Mouse (Mus musculus) limb, embryonic 12.5 days (tissue): ENCODE results near the gene Nrtn. TPM values are rescaled to one million over a fixed set of nuclear protein-coding genes. Genes with fewer than 3 reads are reported as not detected.

ENCODE experiments used
- ATAC-seq: fragments of 200-750 bp; cut with Nextera tagmentation; 2 replicates; pipeline ENCODE4 v1.8.0; 2017; ENCODE audit warnings: low read depth, moderate TSS enrichment; ENCODE audit not compliant: insufficient number of reproducible peaks, insufficient read depth, low FRiP score, low TSS enrichment
- H3K27ac ChIP-seq: fragments of 300-500 bp; sonication (generic); 2 replicates; pipeline ENCODE4 v1.5.1; 2016; ENCODE audit warnings: mild to moderate bottlenecking, moderate library complexity
- H3K27me3 ChIP-seq: fragments of 300-500 bp; sonication (generic); 2 replicates; pipeline ENCODE4 v1.6.1; 2016; ENCODE audit warnings: mild to moderate bottlenecking, moderate library complexity
- H3K36me3 ChIP-seq: fragments of 300-500 bp; sonication (generic); 2 replicates; pipeline ENCODE4 v1.6.1; 2016; ENCODE audit warnings: mild to moderate bottlenecking, moderate library complexity
- H3K4me1 ChIP-seq: fragments of 300-500 bp; sonication (generic); replicated peaks from 2 replicates; pipeline ENCODE4 v1.6.1; 2016
- H3K4me2 ChIP-seq: fragments of 300-500 bp; sonication (generic); 2 replicates; pipeline ENCODE4 v1.6.1; 2016; ENCODE audit warnings: mild to moderate bottlenecking, moderate library complexity
- H3K4me3 ChIP-seq: fragments of 300-500 bp; sonication (generic); replicated peaks from 2 replicates; pipeline ENCODE4 v1.5.1; 2016; ENCODE audit warnings: mild to moderate bottlenecking
- H3K9ac ChIP-seq: fragments of 300-500 bp; sonication (generic); replicated peaks from 2 replicates; pipeline ENCODE4 v1.6.1; 2016; ENCODE audit warnings: mild to moderate bottlenecking, moderate library complexity
- H3K9me3 ChIP-seq: fragments of 300-500 bp; sonication (generic); 2 replicates; pipeline ENCODE4 v1.6.1; 2016; ENCODE audit warnings: mild to moderate bottlenecking, moderate library complexity
- WGBS: fragments of 180-500 bp; shearing (Covaris S2); methylation state at CpG from one replicate; pipeline ENCODE4 v1.1.7; 2016; 5-methylcytosine and 5-hydroxymethylcytosine counted together
- polyA plus RNA-seq: library from polyadenylated mRNA; unstranded; fragments of >200 nt; fragmentation: Nextera tagmentation; extraction: Ambion mirVana; gene quantifications from 2 replicates; pipeline ENCODE4 v1.2.1, GENCODE M21; 2016

Gene Nrtn
- polyA plus RNA-seq, 1 experiment from 2014 or later: 19.6 TPM

DNA sequence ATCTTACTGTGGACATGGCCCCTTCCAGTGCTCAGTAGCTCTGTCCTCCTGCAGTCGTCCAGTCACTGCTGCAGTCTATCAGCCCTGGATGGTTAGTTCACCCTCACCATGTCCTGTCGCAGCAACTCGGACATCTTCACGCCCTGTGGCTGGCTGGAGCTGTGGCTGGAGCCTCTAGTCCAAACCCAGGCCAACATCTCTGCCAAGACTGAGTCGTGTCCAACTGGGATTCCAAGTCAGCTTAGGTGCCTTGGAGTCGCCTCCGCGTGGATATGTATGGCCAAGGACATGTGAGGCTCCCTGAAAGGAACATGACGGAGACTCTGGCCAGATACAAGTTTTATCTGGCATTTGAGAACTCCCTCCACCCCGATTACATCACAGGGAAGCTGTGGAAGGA, 19.1 kb downstream of the Nrtn start:
- no peaks in the 10 kb centered on the region for H3K9me3 ChIP-seq
- H3K4me1 ChIP-seq: no peaks in the 10 kb centered on the region
- H3K36me3 ChIP-seq: no peaks in the 10 kb centered on the region
- peaks cover 23% of the 10 kb centered on the region for H3K27me3 ChIP-seq
- WGBS: 84% methylated on average over 10 of the region's 10 CpGs
- no peak overlapping the region for H3K9ac ChIP-seq
- no peak overlapping the region for H3K4me2 ChIP-seq
- H3K27ac ChIP-seq: no peak overlapping the region
- no peak for ATAC-seq
- no peak overlapping the region for H3K4me3 ChIP-seq

DNA sequence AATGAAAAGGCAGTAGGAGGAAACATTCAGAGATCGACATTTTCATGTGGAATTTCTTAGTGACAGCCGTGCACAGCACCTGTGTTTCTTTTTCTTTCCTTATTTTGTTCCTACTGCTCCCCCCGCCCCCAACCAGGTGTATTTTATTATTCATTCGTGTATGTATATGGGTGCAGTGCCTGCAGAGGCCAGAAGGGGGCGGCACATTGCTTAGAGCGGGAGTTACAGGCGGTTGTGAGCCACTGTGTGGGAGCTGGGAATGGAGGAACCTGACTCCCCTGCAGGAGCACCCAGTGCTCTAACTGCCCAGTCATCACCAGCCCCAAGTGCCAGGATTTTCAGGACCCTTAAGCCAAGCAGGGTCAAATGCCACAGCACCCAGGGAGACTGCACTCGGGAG, 20.8 kb downstream of the Nrtn start:
- Histone ChIP-seq H3K4me2 (no peak overlapping the region), H3K4me1 (no peaks in the 10 kb centered on the region), H3K9ac (no peak overlapping the region), H3K27me3 (peaks cover 27% of the 10 kb centered on the region), H3K4me3 (no peak overlapping the region), H3K36me3 (no peaks in the 10 kb centered on the region), H3K9me3 (no peaks in the 10 kb centered on the region), H3K27ac (no peak overlapping the region)
- ATAC-seq: no peak
- WGBS: 40% methylated on average over 8 of the region's 8 CpGs

DNA sequence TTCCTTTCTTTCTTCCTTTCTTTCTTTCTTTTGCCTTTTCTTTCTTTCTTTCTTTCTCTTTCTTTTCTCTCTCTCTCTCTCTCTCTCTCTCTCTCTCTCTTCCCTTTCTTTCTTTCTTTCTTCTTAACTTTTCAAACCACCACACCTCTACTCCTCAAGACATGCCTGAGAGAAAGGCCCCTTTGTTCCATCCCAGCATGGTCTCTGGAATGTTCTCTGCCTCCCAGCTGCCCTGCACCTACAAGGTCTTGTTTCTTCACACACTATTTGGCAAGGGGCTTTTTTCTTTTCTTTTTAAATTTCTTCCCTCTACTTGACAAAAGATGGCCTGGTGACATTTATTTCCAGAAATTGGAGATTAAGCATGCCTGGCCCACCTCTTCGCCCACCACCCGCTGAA, 27.7 kb downstream of the Nrtn start:
- Histone ChIP-seq H3K9me3 (no peaks in the 10 kb centered on the region), H3K4me3 (no peak overlapping the region), H3K27ac (no peak overlapping the region), H3K9ac (no peak overlapping the region), H3K36me3 (0 out of 2 replicates have a peak, but pooled peaks cover 6% of the 10 kb centered on the region), H3K4me2 (no peak overlapping the region), H3K27me3 (peaks cover 22% of the 10 kb centered on the region), H3K4me1 (peaks cover 36% of the 10 kb centered on the region)
- ATAC-seq: no peak
- WGBS: 62% methylated on average over 2 of the region's 2 CpGs

DNA sequence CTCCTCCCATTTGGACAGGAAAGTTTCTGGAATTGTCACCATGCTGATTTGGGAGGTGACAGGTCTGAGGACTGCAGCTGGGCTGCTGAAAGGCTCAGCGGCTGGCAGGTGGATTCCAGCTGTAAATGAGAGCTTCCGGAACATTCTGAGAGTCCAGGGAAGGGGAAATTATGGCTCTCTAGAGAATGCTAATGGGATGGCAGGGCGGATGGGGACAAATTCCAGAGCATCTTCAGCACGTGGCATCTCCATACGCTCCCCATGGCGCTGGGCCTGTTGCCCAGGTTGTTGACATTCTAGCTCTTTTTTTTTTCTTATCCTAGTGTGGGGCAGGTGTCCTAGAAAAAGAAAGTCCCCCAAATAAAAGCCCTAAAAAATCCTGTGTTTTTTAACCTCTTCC, 28.2 kb downstream of the Nrtn start:
- 47% methylated on average over 6 of the region's 6 CpGs for WGBS

GRCm38 (mm10) chr17:56728117-56728516, 29.2 kb downstream of the Nrtn start:
- H3K36me3 ChIP-seq: peaks cover 19% of the 10 kb centered on the region
- no peak overlapping the region for H3K4me3 ChIP-seq
- no peak for ATAC-seq
- H3K27me3 ChIP-seq: peaks cover 15% of the 10 kb centered on the region; the same call in 1 of the 2 replicates
- H3K4me2 ChIP-seq: no peak overlapping the region
- 15% methylated on average over 12 of the region's 12 CpGs for WGBS
- 0 out of 2 replicates have a peak overlapping the region, but pooled peaks have one; percentile 79 for H3K27ac ChIP-seq
- peaks cover 44% of the 10 kb centered on the region for H3K4me1 ChIP-seq
- H3K9ac ChIP-seq: no peak overlapping the region; the same call in 1 of the 2 replicates
- H3K9me3 ChIP-seq: no peaks in the 10 kb centered on the region

More for the DNA sequence above, 28.2 kb downstream of the Nrtn start:
- Histone ChIP-seq H3K4me3 (no peak overlapping the region), H3K27ac (no peak overlapping the region), H3K36me3 (peaks cover 10% of the 10 kb centered on the region; the same call in 1 of the 2 replicates), H3K27me3 (peaks cover 19% of the 10 kb centered on the region), H3K9me3 (no peaks in the 10 kb centered on the region), H3K4me1 (peaks cover 36% of the 10 kb centered on the region), H3K9ac (no peak overlapping the region), H3K4me2 (no peak overlapping the region)
- no peak for ATAC-seq

DNA sequence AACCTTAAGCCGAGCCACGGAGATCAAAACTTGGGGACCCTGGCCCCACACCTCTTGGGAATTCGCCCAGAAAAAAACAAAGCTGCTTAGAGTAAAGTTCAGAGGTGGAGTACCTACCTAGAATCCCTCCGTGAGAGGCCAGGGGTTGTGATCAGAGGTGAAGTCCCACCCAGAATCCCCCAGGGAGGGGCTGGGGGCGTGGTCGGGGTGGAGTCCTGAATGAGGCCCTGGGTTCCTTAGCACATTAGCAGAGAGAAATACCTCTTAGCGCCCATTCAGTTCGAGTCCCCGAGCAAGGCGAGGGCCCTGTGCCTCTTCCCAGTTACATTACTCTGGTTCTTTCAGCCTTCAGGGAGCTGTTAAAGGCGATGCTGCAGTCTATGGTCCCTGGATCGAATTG, 29.7 kb downstream of the Nrtn start:
- Histone ChIP-seq H3K27me3 (peaks cover 13% of the 10 kb centered on the region; the same call in 1 of the 2 replicates), H3K9ac (no peak overlapping the region), H3K36me3 (peaks cover 24% of the 10 kb centered on the region), H3K9me3 (no peaks in the 10 kb centered on the region), H3K4me1 (peaks cover 49% of the 10 kb centered on the region), H3K4me3 (no peak overlapping the region), H3K4me2 (0 out of 2 replicates have a peak overlapping the region, but pooled peaks have one; percentile 6), H3K27ac (peak overlapping the region; percentile 79)
- ATAC-seq: no peak
- WGBS: 6% methylated on average over 12 of the region's 12 CpGs

- Histone ChIP-seq H3K9me3 (no peaks in the 10 kb centered on the region), H3K27ac (peak overlapping the region; percentile 79), H3K4me1 (peaks cover 54% of the 10 kb centered on the region), H3K36me3 (peaks cover 29% of the 10 kb centered on the region), H3K4me3 (no peak overlapping the region), H3K27me3 (peaks cover 13% of the 10 kb centered on the region; the same call in 1 of the 2 replicates), H3K4me2 (0 out of 2 replicates have a peak overlapping the region, but pooled peaks have one; percentile 6), H3K9ac (no peak overlapping the region)
- WGBS: 3% methylated on average over 7 of the region's 7 CpGs
- ATAC-seq: peak; percentile 16
Measured at GRCm38 (mm10) chr17:56727029-56727649, 30.2 kb downstream of the Nrtn start.

GRCm38 (mm10) chr17:56723419-56724161, 33.7 kb downstream of the Nrtn start:
- Histone ChIP-seq H3K36me3 (peaks cover 45% of the 10 kb centered on the region), H3K9ac (no peak overlapping the region), H3K4me2 (no peak overlapping the region), H3K9me3 (no peaks in the 10 kb centered on the region), H3K27me3 (peaks cover 5% of the 10 kb centered on the region; the same call in 1 of the 2 replicates), H3K4me1 (peaks cover 57% of the 10 kb centered on the region), H3K27ac (peak overlapping the region; percentile 70), H3K4me3 (no peak overlapping the region)
- WGBS: 77% methylated on average over 11 of the region's 11 CpGs
- ATAC-seq: 0 out of 2 replicates have a peak, but pooled peaks have one; percentile 33

DNA sequence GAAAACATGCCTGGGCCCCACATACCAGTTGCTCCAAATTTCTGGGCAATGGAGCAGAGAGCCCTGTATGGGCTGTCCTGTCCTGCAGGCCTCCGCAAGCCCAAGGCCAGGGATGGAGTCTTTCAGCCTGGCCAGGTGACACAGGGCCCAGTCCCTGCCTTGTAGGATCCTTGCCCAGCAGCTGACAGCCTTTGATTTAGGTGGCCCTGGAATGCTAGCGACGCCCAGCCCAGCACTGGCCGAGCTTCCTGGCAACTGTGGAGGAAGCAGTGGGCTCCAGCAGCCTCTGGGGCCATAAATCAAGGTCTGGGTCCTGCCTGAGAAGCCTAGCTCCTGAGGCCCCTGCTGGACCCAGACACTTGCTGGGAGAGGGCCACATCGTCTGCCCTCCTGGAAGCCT, 34.9 kb downstream of the Nrtn start:
- Histone ChIP-seq H3K9me3 (no peaks in the 10 kb centered on the region), H3K4me2 (no peak overlapping the region), H3K36me3 (peaks cover 45% of the 10 kb centered on the region), H3K4me3 (no peak overlapping the region), H3K4me1 (peaks cover 51% of the 10 kb centered on the region), H3K27me3 (no peaks in the 10 kb centered on the region), H3K27ac (peak overlapping the region; percentile 70), H3K9ac (peak overlapping the region; percentile 13; the same call in 1 of the 2 replicates)
- no peak for ATAC-seq
- 23% methylated on average over 5 of the region's 5 CpGs for WGBS

- Histone ChIP-seq H3K4me2 (peak within 1 kb of the TSS; percentile 77), H3K9me3 (no peaks in the 10 kb centered on the region), H3K4me3 (peak within 1 kb of the TSS; percentile 82), H3K4me1 (peaks cover 39% of the 10 kb centered on the region), H3K27me3 (no peaks in the 10 kb centered on the region), H3K27ac (peak within 1 kb of the TSS; percentile 85), H3K36me3 (peaks cover 24% of the 10 kb centered on the region), H3K9ac (peak within 1 kb of the TSS; percentile 91)
- under 1% methylated on average over 59 of the region's 59 CpGs for WGBS
- peak; percentile 64 for ATAC-seq
Measured at GRCm38 (mm10) chr17:56717363-56718058, 39.8 kb downstream of the Nrtn start, which contains the start of the genes Ndufa11 and Vmac. Ndufa11 (plus strand) TSS chr17:56717767. Vmac (minus strand) TSS chr17:56718022.
